Mouse (Mus musculus): ENCODE results near the gene Tmem151b. TPM values are rescaled to one million over a fixed set of nuclear protein-coding genes. Genes with fewer than 3 reads are reported as not detected.

The Tmem151b gene
- total RNA-seq, 2 experiments from 2014 or later: not detected

GRCm38 (mm10) chr17:45524961-45525360 is 24.5 kb downstream of the Tmem151b start:
- no peak for TF ChIP-seq CTCF (IDR thresholded peaks at IDR 0.05)
- Histone ChIP-seq H3K4me3 (no peak overlapping the region), H3K27ac (no peak overlapping the region)
- DNase-seq: no peak
- intact Hi-C loops (cut with DNase I): no loop called here

- intact Hi-C loops (cut with DNase I): no loop called here
- no peak for DNase-seq
- no peak within 1 kb of the TSS for H3K4me3 ChIP-seq
- TF ChIP-seq CTCF (IDR thresholded peaks at IDR 0.05): no peak
- H3K27ac ChIP-seq: no peak within 1 kb of the TSS
Observed at GRCm38 (mm10) chr17:45523263-45523662, 26.2 kb downstream of the Tmem151b start, which contains the start of gene Tcte1. Tcte1 (plus strand) TSS chr17:45523434.

- Histone ChIP-seq H3K27ac (no peak overlapping the region), H3K4me3 (no peak overlapping the region)
- TF ChIP-seq CTCF (IDR thresholded peaks at IDR 0.05): no peak
- no peak for DNase-seq
- intact Hi-C loops (cut with DNase I): no loop called here
Observed at GRCm38 (mm10) chr17:45520136-45520535, 29.3 kb downstream of the Tmem151b start.

GRCm38 (mm10) chr17:45518766-45519475 is 30.6 kb downstream of the Tmem151b start:
- DNase-seq: no peak
- no peak overlapping the region for H3K27ac ChIP-seq
- H3K4me3 ChIP-seq: no peak overlapping the region
- TF ChIP-seq CTCF (IDR thresholded peaks at IDR 0.05): no peak
- intact Hi-C loops (cut with DNase I): loop anchor here (5.0 kb wide), 1 partner anchor 123 kb away; no protein-coding TSS in a partner anchor

GRCm38 (mm10) chr17:45517549-45518215 is 31.8 kb downstream of the Tmem151b start:
- intact Hi-C loops (cut with DNase I): loop anchor here (5.0 kb wide), 1 partner anchor 125 kb away; no protein-coding TSS in a partner anchor
- Histone ChIP-seq H3K27ac (no peak overlapping the region), H3K4me3 (no peak overlapping the region)
- no peak for DNase-seq
- TF ChIP-seq CTCF (IDR thresholded peaks at IDR 0.05): no peak

- intact Hi-C loops (cut with DNase I): loop anchor here (5.0 kb wide), 1 partner anchor 125 kb away; no protein-coding TSS in a partner anchor
Observed at GRCm38 (mm10) chr17:45517135-45517534, 32.3 kb downstream of the Tmem151b start.

GRCm38 (mm10) chr17:45516488-45516887 is 33.0 kb downstream of the Tmem151b start:
- Histone ChIP-seq H3K4me3 (no peak overlapping the region), H3K27ac (no peak overlapping the region)
- peak; percentile 95 for TF ChIP-seq CTCF (IDR thresholded peaks at IDR 0.05)
- DNase-seq: peak; percentile 75
- intact Hi-C loops (cut with DNase I): loop anchor here (1.0 to 5.0 kb wide), 2 partner anchors 36 to 126 kb away; no protein-coding TSS in a partner anchor

More at GRCm38 (mm10) chr17:45517135-45517534, 32.3 kb downstream of the Tmem151b start:
- Histone ChIP-seq H3K27ac (no peak overlapping the region), H3K4me3 (no peak overlapping the region)
- no peak for DNase-seq
- TF ChIP-seq CTCF (IDR thresholded peaks at IDR 0.05): no peak

GRCm38 (mm10) chr17:45515806-45516205 is 33.7 kb downstream of the Tmem151b start:
- DNase-seq: no peak
- intact Hi-C loops (cut with DNase I): loop anchor here (1.0 to 5.0 kb wide), 2 partner anchors 36 to 126 kb away; no protein-coding TSS in a partner anchor
- Histone ChIP-seq H3K4me3 (no peak overlapping the region), H3K27ac (no peak overlapping the region)
- TF ChIP-seq CTCF (IDR thresholded peaks at IDR 0.05): no peak

- DNase-seq: no peak
- TF ChIP-seq CTCF (IDR thresholded peaks at IDR 0.05): no peak
- Histone ChIP-seq H3K4me3 (no peak overlapping the region), H3K27ac (no peak overlapping the region)
- intact Hi-C loops (cut with DNase I): loop anchor here (5.0 kb wide), 1 partner anchor 127 kb away; no protein-coding TSS in a partner anchor
Observed at GRCm38 (mm10) chr17:45515204-45515726, 34.2 kb downstream of the Tmem151b start.

GRCm38 (mm10) chr17:45511757-45512156 is 37.7 kb downstream of the Tmem151b start:
- Histone ChIP-seq H3K27ac (no peak overlapping the region), H3K4me3 (no peak overlapping the region)
- intact Hi-C loops (cut with DNase I): no loop called here
- DNase-seq: no peak
- TF ChIP-seq CTCF (IDR thresholded peaks at IDR 0.05): no peak

GRCm38 (mm10) chr17:45510871-45511270 is 38.6 kb downstream of the Tmem151b start:
- intact Hi-C loops (cut with DNase I): no loop called here
- Histone ChIP-seq H3K27ac (no peak overlapping the region), H3K4me3 (no peak overlapping the region)
- no peak for DNase-seq
- no peak for TF ChIP-seq CTCF (IDR thresholded peaks at IDR 0.05)

GRCm38 (mm10) chr17:45506700-45507189 is 42.7 kb downstream of the Tmem151b start, which contains the start of gene Aars2:
Aars2 (plus strand) TSS chr17:45506841.
- TF ChIP-seq CTCF (IDR thresholded peaks at IDR 0.05): peak; percentile 85
- peak; percentile 97 for DNase-seq
- H3K27ac ChIP-seq: peak within 1 kb of the TSS; percentile 95
- intact Hi-C loops (cut with DNase I): no loop called here
- peak within 1 kb of the TSS; percentile 95 for H3K4me3 ChIP-seq
